Mouse (Mus musculus) urinary bladder, postnatal 4 days (tissue): Measurements from ENCODE around the gene Oosp1.

ENCODE experiments used
- DNase-seq, 2 experiments: peaks; one replicate each; pipeline ENCODE4 v3.0.0; 2021 to 2022; ENCODE audit warnings: low spot score in 2 of 2

The Oosp1 gene

DNA sequence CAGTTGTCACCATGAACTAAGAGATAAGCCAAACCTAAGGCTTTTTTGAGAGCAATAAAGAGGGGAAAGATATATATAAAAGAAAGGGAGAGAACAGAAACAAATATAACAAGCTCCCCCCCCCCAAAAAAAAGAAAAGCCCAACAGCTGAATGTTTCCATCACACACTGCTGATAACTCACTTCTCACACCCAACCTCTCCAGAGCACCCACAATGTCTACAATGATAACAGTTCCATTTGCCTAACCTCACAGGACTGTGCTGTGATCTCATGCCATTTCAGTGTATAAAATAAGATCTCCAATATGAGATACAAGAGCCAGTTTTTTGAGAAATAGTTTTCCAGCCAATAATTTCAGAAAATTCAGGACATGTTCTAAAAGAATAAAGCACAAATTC lies 73.0 kb downstream of the Oosp1 start:
- no peak for DNase-seq
